Mouse (Mus musculus) heart, embryonic 10.5 days (tissue): ENCODE results near the gene Cirbp. TPM values are rescaled to one million over a fixed set of nuclear protein-coding genes. Genes with fewer than 3 reads are reported as not detected.

ENCODE experiments used
- DNase-seq: peaks from one replicate; pipeline ENCODE4 v3.0.0-alpha.2; 2017; ENCODE audit warnings: low spot score
- H3K27ac ChIP-seq: fragments of 300-500 bp; sonication (generic); 2 replicates; pipeline ENCODE4 v1.5.1; 2016; ENCODE audit warnings: mild to moderate bottlenecking
- H3K27me3 ChIP-seq: fragments of 300-500 bp; sonication (generic); 2 replicates; pipeline ENCODE4 v1.6.1; 2016; ENCODE audit warnings: mild to moderate bottlenecking; ENCODE audit not compliant: poor library complexity, insufficient read depth, severe bottlenecking
- H3K36me3 ChIP-seq: fragments of 300-500 bp; sonication (generic); 2 replicates; pipeline ENCODE4 v1.6.1; 2016; ENCODE audit warnings: mild to moderate bottlenecking, moderate library complexity
- H3K4me1 ChIP-seq: fragments of 300-500 bp; sonication (generic); 2 replicates; pipeline ENCODE4 v1.6.1; 2016; ENCODE audit warnings: mild to moderate bottlenecking
- H3K4me3 ChIP-seq: fragments of 300-500 bp; sonication (generic); 2 replicates; pipeline ENCODE4 v1.5.1; 2016; ENCODE audit warnings: mild to moderate bottlenecking, moderate library complexity
- H3K9me3 ChIP-seq: fragments of 300-500 bp; sonication (generic); 2 replicates; pipeline ENCODE4 v1.6.1; 2016; ENCODE audit warnings: mild to moderate bottlenecking, moderate library complexity
- WGBS: fragments of 180-500 bp; shearing (Covaris S2); methylation state at CpG from one replicate; pipeline ENCODE4 v1.1.7; 2016; 5-methylcytosine and 5-hydroxymethylcytosine counted together
- polyA plus RNA-seq: library from polyadenylated mRNA; unstranded; fragments of >200 nt; fragmentation: Nextera tagmentation; extraction: Ambion mirVana; gene quantifications from 2 replicates; pipeline ENCODE4 v1.2.1, GENCODE M21; 2016

Gene Cirbp
- polyA plus RNA-seq, 1 experiment from 2014 or later, result 85.7 TPM

- Histone ChIP-seq H3K36me3 (peaks cover 54% of the 10 kb centered on the region), H3K4me3 (no peak overlapping the region), H3K4me1 (peaks cover 99% of the 10 kb centered on the region), H3K9me3 (no peaks in the 10 kb centered on the region), H3K27me3 (no peaks in the 10 kb centered on the region), H3K27ac (peak overlapping the region; percentile 97)
- DNase-seq, result no peak
- 65% methylated on average over 15 of the region's 15 CpGs for WGBS
These were observed 8.4 kb upstream of the Cirbp start for GRCm38 (mm10) chr10:80157141-80157929.

- 13% methylated on average over 18 of the region's 18 CpGs for WGBS
- Histone ChIP-seq H3K4me1 (peaks cover 98% of the 10 kb centered on the region), H3K27me3 (no peaks in the 10 kb centered on the region), H3K36me3 (peaks cover 43% of the 10 kb centered on the region), H3K9me3 (no peaks in the 10 kb centered on the region), H3K27ac (peak overlapping the region; percentile 97), H3K4me3 (peak overlapping the region; percentile 66)
- DNase-seq, result no peak
These were observed 7.3 kb upstream of the Cirbp start for GRCm38 (mm10) chr10:80158307-80158986.

GRCm38 (mm10) chr10:80159021-80159560 lies 6.7 kb upstream of the Cirbp start:
- DNase-seq, result no peak
- Histone ChIP-seq H3K36me3 (peaks cover 36% of the 10 kb centered on the region), H3K27me3 (no peaks in the 10 kb centered on the region), H3K27ac (peak overlapping the region; percentile 97), H3K9me3 (no peaks in the 10 kb centered on the region), H3K4me1 (peaks cover 97% of the 10 kb centered on the region), H3K4me3 (peak overlapping the region; percentile 66)
- WGBS, result 10% methylated on average over 12 of the region's 12 CpGs

GRCm38 (mm10) chr10:80159561-80160454 lies 6.0 kb upstream of the Cirbp start:
- peaks cover 29% of the 10 kb centered on the region for H3K36me3 ChIP-seq
- DNase-seq, result peak; percentile 99
- H3K9me3 ChIP-seq, result no peaks in the 10 kb centered on the region
- WGBS, result under 1% methylated on average over 55 of the region's 55 CpGs
- no peaks in the 10 kb centered on the region for H3K27me3 ChIP-seq
- peak overlapping the region; percentile 97 for H3K27ac ChIP-seq
- peaks cover 97% of the 10 kb centered on the region for H3K4me1 ChIP-seq
- H3K4me3 ChIP-seq, result peak overlapping the region; percentile 66

DNA sequence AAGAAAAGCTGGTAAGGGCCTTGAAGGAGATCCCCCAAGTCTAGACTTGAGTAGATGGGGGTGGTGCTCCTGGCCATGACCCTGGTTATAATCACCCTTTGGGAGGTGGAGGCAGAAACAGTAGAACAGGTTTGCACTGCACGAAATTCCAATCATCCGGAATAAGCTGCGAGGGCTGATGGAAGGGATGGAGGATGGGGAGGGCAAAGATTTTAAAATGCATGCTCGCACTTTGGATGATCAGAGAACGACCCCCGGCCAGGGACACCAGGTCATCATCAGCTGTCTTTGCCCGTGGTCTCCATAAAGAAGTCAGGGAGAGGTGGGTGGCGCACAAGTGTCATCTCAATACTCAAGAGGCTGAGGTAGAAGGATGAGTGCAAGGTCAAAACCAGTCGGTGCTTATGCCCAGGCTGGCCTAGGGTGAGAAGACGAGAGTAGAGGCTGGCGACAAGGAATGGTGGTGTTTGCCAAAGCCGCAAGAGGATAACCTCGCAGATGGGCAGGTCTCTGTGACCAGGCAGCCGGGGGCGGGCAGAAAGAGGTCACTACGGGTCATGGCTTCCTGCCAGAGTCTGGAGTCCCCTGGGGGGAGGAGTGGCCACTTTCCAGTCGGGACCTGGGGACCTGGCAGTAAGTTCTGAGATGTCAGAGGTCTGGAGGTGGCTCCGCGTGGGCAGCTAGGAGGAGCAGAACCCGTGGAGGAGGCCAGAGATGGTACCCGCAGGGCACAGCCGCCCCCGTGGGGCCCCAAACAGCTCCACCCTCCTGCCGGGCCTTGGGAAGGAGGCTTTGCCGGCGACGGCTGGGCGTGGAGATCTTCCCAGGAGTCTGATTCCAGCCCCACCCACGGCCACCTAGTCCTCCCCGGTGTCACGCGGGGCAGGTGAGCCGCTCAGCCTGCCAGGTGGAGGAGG lies 5.1 kb upstream of the Cirbp start:
- Histone ChIP-seq H3K4me3 (peak overlapping the region; percentile 66), H3K4me1 (peaks cover 97% of the 10 kb centered on the region), H3K36me3 (peaks cover 20% of the 10 kb centered on the region), H3K27ac (peak overlapping the region; percentile 97), H3K27me3 (no peaks in the 10 kb centered on the region), H3K9me3 (no peaks in the 10 kb centered on the region)
- peak; percentile 93 for DNase-seq
- WGBS, result under 1% methylated on average over 33 of the region's 33 CpGs

- H3K27ac ChIP-seq, result peak overlapping the region; percentile 97
These were observed 4.1 kb upstream of the Cirbp start for GRCm38 (mm10) chr10:80161522-80162242.

GRCm38 (mm10) chr10:80162243-80162608 lies 3.6 kb upstream of the Cirbp start:
- no peaks in the 10 kb centered on the region for H3K27me3 ChIP-seq
- DNase-seq, result no peak
- 79% methylated on average over 3 of the region's 3 CpGs for WGBS
- peaks cover 96% of the 10 kb centered on the region for H3K4me1 ChIP-seq
- H3K36me3 ChIP-seq, result peaks cover 5% of the 10 kb centered on the region
- H3K27ac ChIP-seq, result peak overlapping the region; percentile 97
- H3K4me3 ChIP-seq, result peak overlapping the region; percentile 4; the same call in 1 of the 2 replicates
- H3K9me3 ChIP-seq, result no peaks in the 10 kb centered on the region

More at GRCm38 (mm10) chr10:80161522-80162242, 4.1 kb upstream of the Cirbp start:
- Histone ChIP-seq H3K27me3 (no peaks in the 10 kb centered on the region), H3K4me3 (peak overlapping the region; percentile 66), H3K4me1 (peaks cover 97% of the 10 kb centered on the region), H3K36me3 (peaks cover 10% of the 10 kb centered on the region), H3K9me3 (no peaks in the 10 kb centered on the region)
- DNase-seq, result peak; percentile 90
- 8% methylated on average over 7 of the region's 7 CpGs for WGBS

GRCm38 (mm10) chr10:80162716-80163299 lies 3.0 kb upstream of the Cirbp start:
- 77% methylated on average over 6 of the region's 6 CpGs for WGBS
- Histone ChIP-seq H3K4me3 (peak overlapping the region; percentile 4; the same call in 1 of the 2 replicates), H3K4me1 (peaks cover 90% of the 10 kb centered on the region), H3K27ac (peak overlapping the region; percentile 97), H3K9me3 (no peaks in the 10 kb centered on the region), H3K27me3 (no peaks in the 10 kb centered on the region), H3K36me3 (no peaks in the 10 kb centered on the region)
- DNase-seq, result no peak

DNA sequence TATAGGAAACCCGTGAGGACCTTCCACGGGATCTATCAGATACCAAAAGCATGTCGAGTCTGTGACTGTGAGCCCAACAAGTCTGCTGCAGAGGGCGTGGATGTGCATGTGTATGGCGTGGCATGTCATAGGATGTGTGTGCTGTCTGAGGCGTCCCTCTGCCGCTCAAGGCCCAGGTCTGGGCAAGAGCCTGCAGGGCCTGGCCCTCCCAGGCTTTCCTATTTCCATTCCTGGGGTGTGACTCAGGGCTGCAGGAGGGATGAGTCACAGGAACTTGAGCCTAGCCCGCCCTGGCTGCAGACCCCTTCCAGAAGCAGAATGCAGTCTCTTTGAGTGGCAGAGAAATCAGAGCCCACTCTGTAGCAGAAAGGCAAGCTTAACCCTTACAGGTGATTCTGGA lies 2.1 kb upstream of the Cirbp start:
- WGBS, result 41% methylated on average over 8 of the region's 8 CpGs
- no peaks in the 10 kb centered on the region for H3K9me3 ChIP-seq
- peak overlapping the region; percentile 100 for H3K27ac ChIP-seq
- no peaks in the 10 kb centered on the region for H3K36me3 ChIP-seq
- H3K27me3 ChIP-seq, result no peaks in the 10 kb centered on the region
- peak overlapping the region; percentile 65 for H3K4me3 ChIP-seq
- DNase-seq, result peak; percentile 85
- H3K4me1 ChIP-seq, result peaks cover 84% of the 10 kb centered on the region

- no peak for DNase-seq
- WGBS, result 9% methylated on average over 44 of the region's 44 CpGs
- no peaks in the 10 kb centered on the region for H3K36me3 ChIP-seq
- no peaks in the 10 kb centered on the region for H3K27me3 ChIP-seq
- H3K27ac ChIP-seq, result peak overlapping the region; percentile 100
- peak overlapping the region; percentile 65 for H3K4me3 ChIP-seq
- H3K9me3 ChIP-seq, result no peaks in the 10 kb centered on the region
- peaks cover 84% of the 10 kb centered on the region for H3K4me1 ChIP-seq
These were observed 1.4 kb upstream of the Cirbp start for GRCm38 (mm10) chr10:80164161-80164997.
